Mouse (Mus musculus): Measurements from ENCODE around the gene Arg2. TPM values are rescaled to one million over a fixed set of nuclear protein-coding genes. Genes with fewer than 3 reads are reported as not detected.
"Not testable (repeated sequence)": the region's sequence is repeated elsewhere in the genome, so short reads cannot be mapped to it uniquely, and the experiment has no call there.

The Arg2 gene
- polyA plus RNA-seq, 1 experiment, result 18.0 TPM

DNA sequence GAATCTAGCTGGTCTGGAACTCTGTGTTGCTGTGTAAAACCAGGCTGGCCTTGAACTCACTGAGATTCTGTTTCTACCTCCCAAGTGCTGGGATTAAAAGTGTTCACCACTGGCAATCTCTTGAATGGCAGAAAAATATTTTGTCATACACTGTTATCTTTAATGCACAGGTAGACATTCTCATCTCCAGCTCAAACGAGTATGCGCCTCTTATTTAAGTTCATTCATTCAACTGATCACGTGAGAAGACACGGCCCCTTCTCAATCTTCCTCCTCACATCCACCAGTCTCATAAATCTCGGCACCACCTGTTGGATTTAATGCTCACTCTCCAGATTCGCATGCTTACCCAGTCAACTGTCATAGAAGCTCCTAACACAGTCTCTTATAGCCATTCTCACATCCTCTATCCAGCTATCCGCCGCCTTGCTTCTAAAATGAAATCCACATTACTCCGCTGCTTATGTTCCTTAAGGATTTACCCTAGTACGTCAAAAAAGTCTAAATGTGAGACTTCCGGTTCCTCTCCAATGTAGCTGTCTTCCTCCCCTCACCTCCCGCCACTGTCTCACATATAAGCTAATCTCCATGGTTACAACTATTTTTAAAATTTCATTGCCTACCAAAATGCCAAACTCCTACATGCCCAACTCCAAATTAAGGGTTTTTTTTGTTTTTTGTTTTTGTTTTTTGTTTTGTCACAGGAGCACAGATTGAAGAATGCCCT is 40.9 kb downstream of the Arg2 start:
- TF ChIP-seq CTCF (IDR thresholded peaks at IDR 0.05; ENCODE audit: borderline replicate concordance, extremely low read depth, insufficient read depth, insufficient read length) (no peak), POLR2A (IDR thresholded peaks at IDR 0.05; ENCODE audit: borderline replicate concordance, extremely low read depth, insufficient read depth, insufficient read length, poor library complexity, severe bottlenecking) (no peak)
- peak; percentile 17 for DNase-seq (ENCODE audit: low read depth)

DNA sequence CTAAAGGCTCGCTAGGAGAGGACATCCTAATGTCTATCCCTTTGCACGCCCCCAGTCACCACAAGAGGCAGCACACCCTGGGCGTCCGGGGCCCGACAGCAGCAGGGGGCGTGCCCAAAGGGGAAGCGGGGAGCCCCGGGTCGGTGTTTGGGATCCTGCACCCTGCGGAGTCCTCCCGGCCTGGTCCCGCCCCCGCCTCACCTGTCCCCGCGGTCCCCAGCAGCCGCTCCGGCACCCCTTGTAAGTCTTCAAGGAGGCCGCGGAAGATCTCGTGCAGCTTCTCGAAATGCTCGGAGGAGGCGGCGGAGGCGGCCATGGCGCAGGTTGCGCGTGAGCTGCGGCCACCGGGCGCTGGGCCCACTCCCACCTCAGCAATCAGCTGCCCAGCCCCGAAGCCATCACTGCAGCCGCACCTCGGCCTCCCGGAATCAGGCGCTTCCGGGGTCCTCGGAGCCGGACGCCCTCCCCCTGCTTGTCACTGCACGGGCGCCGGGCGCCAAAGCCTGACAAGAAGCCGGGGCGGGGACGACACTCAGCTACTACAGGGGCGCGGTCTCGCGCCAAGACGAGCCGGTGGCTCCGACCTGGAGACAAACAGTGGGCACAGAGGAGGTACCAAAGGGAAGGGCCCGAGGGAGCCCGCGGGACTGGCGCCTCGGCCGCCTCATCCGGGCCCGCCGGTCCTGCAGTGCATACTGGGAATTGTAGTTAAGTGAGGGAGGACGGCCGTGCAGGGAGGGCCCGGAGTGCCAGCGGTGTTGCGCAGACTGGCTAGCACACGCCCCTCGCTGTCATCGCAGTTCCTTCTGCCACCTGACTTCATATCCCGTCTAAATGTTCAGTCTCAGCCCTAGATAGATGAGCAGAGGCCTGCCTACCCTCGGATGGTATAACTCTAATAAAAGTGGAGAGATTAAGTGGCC is 41.7 kb downstream of the Arg2 start, which contains the start of gene Vti1b:
TSS of gene Vti1b (minus strand) at position 649 of the 923 bp plus-strand sequence.
- peak; percentile 96 for DNase-seq (ENCODE audit: low read depth)
- TF ChIP-seq POLR2A (IDR thresholded peaks at IDR 0.05; ENCODE audit: borderline replicate concordance, extremely low read depth, insufficient read depth, insufficient read length, poor library complexity, severe bottlenecking), result peak; percentile 44; the same call in 1 of the 2 replicates
- peak; percentile 56 for TF ChIP-seq CTCF (IDR thresholded peaks at IDR 0.05; ENCODE audit: borderline replicate concordance, extremely low read depth, insufficient read depth, insufficient read length)

DNA sequence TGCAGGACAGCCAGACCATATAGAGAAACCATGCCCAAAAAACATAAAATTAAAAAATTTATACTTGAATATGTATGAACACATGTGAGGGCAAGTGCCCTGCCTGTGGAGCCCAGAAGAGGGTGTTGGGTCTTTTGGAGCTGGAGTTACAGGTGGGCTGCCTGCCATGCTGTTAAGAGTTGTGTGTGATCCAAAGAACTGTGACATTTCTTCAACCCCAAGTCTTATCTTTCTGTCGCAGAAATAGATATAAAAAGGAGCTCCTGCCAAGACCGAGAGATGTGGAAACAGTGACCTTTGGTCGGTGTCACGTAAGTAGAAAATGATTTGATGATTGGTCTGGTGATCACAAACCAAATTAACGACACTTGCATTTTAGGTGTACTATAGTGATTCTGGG is 43.1 kb downstream of the Arg2 start:
- DNase-seq (ENCODE audit: low read depth), result no peak
- TF ChIP-seq CTCF (IDR thresholded peaks at IDR 0.05; ENCODE audit: borderline replicate concordance, extremely low read depth, insufficient read depth, insufficient read length), result no peak
- no peak for TF ChIP-seq POLR2A (IDR thresholded peaks at IDR 0.05; ENCODE audit: borderline replicate concordance, extremely low read depth, insufficient read depth, insufficient read length, poor library complexity, severe bottlenecking)

DNA sequence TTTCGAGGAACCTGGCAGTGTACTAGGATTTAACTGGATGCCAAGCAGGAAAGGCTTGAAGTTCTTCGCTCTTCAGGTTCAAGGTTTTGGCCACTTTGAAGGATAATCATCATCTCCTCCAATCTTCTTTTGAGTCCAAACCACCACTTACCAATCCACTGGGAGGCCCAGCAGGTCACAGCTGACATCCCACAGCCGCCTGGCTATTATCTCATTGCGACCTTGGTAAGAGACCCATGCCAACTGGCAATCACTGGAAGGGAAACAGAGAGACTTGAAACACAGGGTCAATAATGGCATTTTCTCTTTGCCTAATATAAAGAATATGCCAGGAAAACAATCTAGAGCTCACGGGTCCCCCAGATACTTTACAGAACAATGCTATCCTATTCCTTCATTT is 45.4 kb downstream of the Arg2 start:
- DNase-seq (ENCODE audit: low read depth), result no peak
- TF ChIP-seq CTCF (IDR thresholded peaks at IDR 0.05; ENCODE audit: borderline replicate concordance, extremely low read depth, insufficient read depth, insufficient read length) (no peak), POLR2A (IDR thresholded peaks at IDR 0.05; ENCODE audit: borderline replicate concordance, extremely low read depth, insufficient read depth, insufficient read length, poor library complexity, severe bottlenecking) (no peak)

DNA sequence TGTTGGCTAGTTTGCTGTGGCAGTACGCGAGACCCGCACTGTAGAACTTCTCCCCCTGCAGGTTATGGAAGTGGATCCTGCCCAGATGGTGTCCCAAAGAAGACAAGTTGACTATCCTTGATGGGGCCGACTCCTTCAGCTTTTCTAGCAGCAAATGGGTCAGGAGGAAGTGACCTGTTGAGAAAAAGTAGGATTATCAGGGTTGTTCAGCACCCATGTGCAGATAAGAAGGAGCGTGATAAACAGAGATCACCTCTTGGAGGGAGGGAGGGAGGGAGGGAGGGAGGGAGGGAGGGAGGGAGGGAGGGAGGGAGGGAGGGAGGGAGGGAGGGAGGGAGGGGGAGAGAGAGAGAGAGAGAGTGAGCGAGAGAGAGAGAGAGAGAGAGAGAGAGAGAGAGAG is 54.6 kb downstream of the Arg2 start:
- DNase-seq (ENCODE audit: low read depth), result not testable (repeated sequence)

DNA sequence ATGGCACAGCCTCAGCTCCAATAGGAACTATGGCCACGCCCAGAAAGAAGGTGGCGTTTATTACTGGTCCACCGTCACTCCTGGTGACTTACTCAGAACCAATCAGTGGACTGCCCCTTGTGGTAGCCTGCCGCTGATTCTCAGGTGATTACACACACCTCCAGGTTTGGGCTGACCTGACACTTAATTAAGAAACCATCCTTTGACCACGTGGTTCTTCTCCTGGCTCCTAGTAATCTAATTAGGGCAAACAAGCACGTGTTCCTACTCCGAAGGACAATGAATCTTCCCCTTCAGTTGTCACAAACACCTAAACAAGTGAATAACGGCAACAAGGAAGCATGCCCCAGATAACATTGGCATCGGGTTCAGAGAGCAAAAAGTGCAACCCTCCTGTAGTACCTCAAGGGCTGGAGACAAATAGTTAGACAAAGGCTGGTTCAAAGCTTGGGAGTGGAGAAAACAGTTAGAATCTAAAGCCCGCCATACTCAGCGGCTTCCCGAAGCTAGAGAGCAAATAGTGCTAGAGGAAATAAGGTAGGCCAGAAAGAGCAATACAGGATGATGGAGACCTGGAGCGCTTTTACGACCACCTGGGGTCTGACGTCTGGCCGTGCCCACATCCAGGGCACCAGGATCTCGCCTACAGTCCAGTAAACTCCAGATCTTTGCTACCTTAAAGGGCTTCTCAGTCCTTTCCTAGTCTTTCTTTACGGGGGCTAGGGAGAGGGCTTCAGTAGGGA is 60.5 kb downstream of the Arg2 start:
- peak; percentile 17; the same call in 1 of the 2 replicates for TF ChIP-seq CTCF (IDR thresholded peaks at IDR 0.05; ENCODE audit: borderline replicate concordance, extremely low read depth, insufficient read depth, insufficient read length)
- no peak for TF ChIP-seq POLR2A (IDR thresholded peaks at IDR 0.05; ENCODE audit: borderline replicate concordance, extremely low read depth, insufficient read depth, insufficient read length, poor library complexity, severe bottlenecking)
- DNase-seq (ENCODE audit: low read depth), result peak; percentile 94

DNA sequence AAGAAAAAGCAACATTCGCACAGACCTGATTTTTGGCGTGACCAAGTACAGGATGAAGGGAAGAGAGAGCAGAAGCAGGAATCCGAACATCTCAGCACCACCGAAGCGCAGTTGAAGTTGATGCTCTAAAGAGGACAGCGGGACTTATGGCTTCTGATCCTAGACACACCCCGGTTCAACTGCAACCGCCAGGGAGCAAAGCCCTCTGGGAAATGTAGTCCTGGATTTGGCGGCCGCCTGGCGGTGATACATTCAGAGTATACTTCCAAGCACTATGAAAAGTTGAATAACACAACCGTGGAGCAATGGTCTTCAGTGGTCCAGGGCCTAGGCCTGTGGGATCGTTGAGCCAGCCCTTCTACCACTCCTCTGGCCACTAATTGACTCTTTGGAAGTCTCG is 61.1 kb downstream of the Arg2 start:
- DNase-seq (ENCODE audit: low read depth), result peak; percentile 94
- TF ChIP-seq CTCF (IDR thresholded peaks at IDR 0.05; ENCODE audit: borderline replicate concordance, extremely low read depth, insufficient read depth, insufficient read length) (peak; percentile 64; the same call in 1 of the 2 replicates), POLR2A (IDR thresholded peaks at IDR 0.05; ENCODE audit: borderline replicate concordance, extremely low read depth, insufficient read depth, insufficient read length, poor library complexity, severe bottlenecking) (no peak)

DNA sequence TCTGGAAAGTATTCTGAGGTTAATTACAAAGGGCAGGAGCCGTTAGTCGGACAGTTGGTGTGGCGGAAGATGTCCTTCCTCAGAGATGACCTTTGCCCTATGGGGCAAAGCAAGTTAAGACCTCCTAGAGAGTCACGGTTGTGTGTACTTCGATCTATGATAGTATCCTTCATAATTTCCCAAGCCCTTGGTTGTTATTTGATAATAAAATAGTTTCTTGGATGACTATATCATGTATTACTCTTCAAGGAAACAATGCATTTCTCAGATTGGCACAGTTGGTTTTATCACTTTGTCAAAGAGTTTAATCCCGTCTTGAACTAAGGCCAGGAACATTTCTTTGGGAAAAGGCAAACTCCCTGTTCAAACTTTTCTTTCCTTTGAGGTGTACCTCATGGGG is 61.6 kb downstream of the Arg2 start, which contains the start of gene Rdh11:
TSS of gene Rdh11 (minus strand) at position 101 of the 400 bp plus-strand sequence.
- TF ChIP-seq POLR2A (IDR thresholded peaks at IDR 0.05; ENCODE audit: borderline replicate concordance, extremely low read depth, insufficient read depth, insufficient read length, poor library complexity, severe bottlenecking), result no peak
- no peak for TF ChIP-seq CTCF (IDR thresholded peaks at IDR 0.05; ENCODE audit: borderline replicate concordance, extremely low read depth, insufficient read depth, insufficient read length)
- DNase-seq (ENCODE audit: low read depth), result no peak

DNA sequence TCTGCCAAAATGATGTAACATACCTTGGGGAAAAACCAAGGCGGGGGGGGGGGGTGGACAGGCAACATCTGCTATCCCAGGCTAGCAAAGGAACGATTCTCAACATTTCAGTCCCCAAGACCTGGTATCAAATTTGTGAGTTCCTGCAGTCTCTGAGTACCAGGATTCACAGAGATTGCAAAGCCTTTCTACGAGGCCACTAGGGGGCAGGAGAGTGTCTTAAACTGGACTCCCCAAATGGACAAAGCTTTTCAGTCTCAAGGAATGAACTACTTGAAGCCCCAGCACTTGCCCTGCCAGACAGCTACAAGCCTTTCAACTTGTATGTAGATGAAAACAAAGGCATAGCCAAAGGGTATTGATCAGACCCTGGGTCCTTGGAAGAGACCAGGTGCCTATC is 62.9 kb downstream of the Arg2 start:
- DNase-seq (ENCODE audit: low read depth), result peak; percentile 83
- TF ChIP-seq POLR2A (IDR thresholded peaks at IDR 0.05; ENCODE audit: borderline replicate concordance, extremely low read depth, insufficient read depth, insufficient read length, poor library complexity, severe bottlenecking) (no peak), CTCF (IDR thresholded peaks at IDR 0.05; ENCODE audit: borderline replicate concordance, extremely low read depth, insufficient read depth, insufficient read length) (peak; percentile 73; the same call in 1 of the 2 replicates)

DNA sequence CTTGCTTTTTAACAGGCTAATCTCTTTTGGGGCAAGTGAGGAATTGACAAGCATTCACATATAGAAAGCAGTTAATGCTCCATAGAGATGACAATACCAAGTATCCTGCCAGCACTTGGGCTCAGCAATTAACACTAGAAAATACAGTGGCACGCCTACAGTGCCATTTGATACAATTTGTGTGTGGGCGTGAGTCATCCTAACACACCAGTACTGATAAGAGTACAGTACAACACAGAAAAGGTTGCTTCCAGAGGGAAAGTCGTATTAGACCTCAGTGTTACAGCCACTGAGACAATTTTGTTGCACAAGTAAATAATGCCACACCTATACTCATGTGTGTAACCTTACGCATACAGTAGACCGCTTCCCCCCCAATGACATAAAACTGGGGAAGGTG is 66.5 kb downstream of the Arg2 start:
- no peak for DNase-seq (ENCODE audit: low read depth)
- no peak for TF ChIP-seq POLR2A (IDR thresholded peaks at IDR 0.05; ENCODE audit: borderline replicate concordance, extremely low read depth, insufficient read depth, insufficient read length, poor library complexity, severe bottlenecking)
- TF ChIP-seq CTCF (IDR thresholded peaks at IDR 0.05; ENCODE audit: borderline replicate concordance, extremely low read depth, insufficient read depth, insufficient read length), result no peak

DNA sequence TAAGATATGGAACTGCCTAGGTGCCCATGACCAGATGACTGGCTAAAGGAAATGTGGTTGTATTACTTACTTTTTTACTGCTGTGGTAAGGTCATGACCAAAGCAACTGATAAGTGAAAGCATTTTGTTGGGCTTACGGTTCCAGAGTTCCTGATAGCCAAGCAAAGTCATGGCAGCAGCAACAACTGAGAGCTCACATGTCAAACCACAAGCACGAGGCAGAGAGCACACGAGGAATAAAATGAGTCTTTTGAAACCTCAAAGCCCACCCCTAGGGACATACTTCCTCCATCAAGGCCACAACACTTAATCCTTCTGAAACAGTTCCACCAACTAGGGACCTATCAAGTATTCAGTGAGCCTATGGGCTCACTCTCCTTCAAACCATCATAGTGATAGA is 71.3 kb downstream of the Arg2 start:
- no peak for TF ChIP-seq CTCF (IDR thresholded peaks at IDR 0.05; ENCODE audit: borderline replicate concordance, extremely low read depth, insufficient read depth, insufficient read length)
- no peak for TF ChIP-seq POLR2A (IDR thresholded peaks at IDR 0.05; ENCODE audit: borderline replicate concordance, extremely low read depth, insufficient read depth, insufficient read length, poor library complexity, severe bottlenecking)

More for the DNA sequence above, 71.3 kb downstream of the Arg2 start:
- no peak for DNase-seq (ENCODE audit: low read depth)

Other genes with a start within 250 kb of the Arg2 start
- 0.53 and 0.62 TPM in 2 replicates for gene Plek2, start 223.8 kb upstream of the Arg2 start, polyA plus RNA-seq (2012; rRNA removed)
- gene Tmem229b, start 123.2 kb upstream of the Arg2 start, polyA plus RNA-seq (2012; rRNA removed), result 72.6 and 93.2 TPM in 2 replicates
- gene Plekhh1, start 101.6 kb upstream of the Arg2 start, polyA plus RNA-seq (2012; rRNA removed), result 6.1 and 6.8 TPM in 2 replicates
- gene Pigh, start 41.1 kb upstream of the Arg2 start, polyA plus RNA-seq (2012; rRNA removed), result 12.8 and 15.7 TPM in 2 replicates
- gene Vti1b, start 41.9 kb downstream of the Arg2 start, polyA plus RNA-seq (2012; rRNA removed), result 68.0 and 77.7 TPM in 2 replicates
- 24.3 and 25.9 TPM in 2 replicates for gene Rdh11, start 61.5 kb downstream of the Arg2 start, polyA plus RNA-seq (2012; rRNA removed)
- gene Rdh12, start 78.1 kb downstream of the Arg2 start, polyA plus RNA-seq (2012; rRNA removed), result 1.1 and 1.8 TPM in 2 replicates
- gene Zfyve26, start 165.5 kb downstream of the Arg2 start, polyA plus RNA-seq (2012; rRNA removed), result 25.0 and 26.0 TPM in 2 replicates
- gene Rad51b, start 166.5 kb downstream of the Arg2 start, polyA plus RNA-seq (2012; rRNA removed), result 0.67 and 1.1 TPM in 2 replicates

All from brain, embryonic 14.5 days (tissue).